Mouse (Mus musculus) thymus, postnatal 4 days (tissue): ENCODE measurements around the gene Trabd2b.

Source experiments
- DNase-seq: peaks from one replicate; pipeline ENCODE4 v3.0.0; 2021

Gene Trabd2b

GRCm38 (mm10) chr4:114611166-114611929 is 204.8 kb downstream of the Trabd2b start:
- DNase-seq = peak; percentile 40

- no peak for DNase-seq
These were observed 205.5 kb downstream of the Trabd2b start for GRCm38 (mm10) chr4:114612032-114612431.

GRCm38 (mm10) chr4:114612827-114613226 is 206.3 kb downstream of the Trabd2b start:
- no peak for DNase-seq

GRCm38 (mm10) chr4:114614086-114614485 is 207.6 kb downstream of the Trabd2b start:
- no peak for DNase-seq

- no peak for DNase-seq
These were observed 209.2 kb downstream of the Trabd2b start for GRCm38 (mm10) chr4:114615765-114616164.

GRCm38 (mm10) chr4:114622929-114623328 is 216.4 kb downstream of the Trabd2b start:
- no peak for DNase-seq

GRCm38 (mm10) chr4:114624114-114624910 is 217.8 kb downstream of the Trabd2b start:
- no peak for DNase-seq

- DNase-seq = no peak
These were observed 218.8 kb downstream of the Trabd2b start for GRCm38 (mm10) chr4:114625357-114625756.

- no peak for DNase-seq
These were observed 219.4 kb downstream of the Trabd2b start for GRCm38 (mm10) chr4:114625920-114626319.

- no peak for DNase-seq
These were observed 221.3 kb downstream of the Trabd2b start for GRCm38 (mm10) chr4:114627674-114628293.

GRCm38 (mm10) chr4:114635889-114636288 is 229.4 kb downstream of the Trabd2b start:
- DNase-seq = peak; percentile 58

- DNase-seq = no peak
These were observed 229.8 kb downstream of the Trabd2b start for GRCm38 (mm10) chr4:114636324-114636723.

- DNase-seq = peak; percentile 60
These were observed 230.6 kb downstream of the Trabd2b start for GRCm38 (mm10) chr4:114637120-114637519.

GRCm38 (mm10) chr4:114642469-114642868 is 235.9 kb downstream of the Trabd2b start:
- no peak for DNase-seq

GRCm38 (mm10) chr4:114643679-114644208 is 237.2 kb downstream of the Trabd2b start:
- no peak for DNase-seq

GRCm38 (mm10) chr4:114645341-114645740 is 238.8 kb downstream of the Trabd2b start:
- no peak for DNase-seq

- no peak for DNase-seq
These were observed 240.5 kb downstream of the Trabd2b start for GRCm38 (mm10) chr4:114646825-114647681.

- peak; percentile 84 for DNase-seq
These were observed 241.2 kb downstream of the Trabd2b start for GRCm38 (mm10) chr4:114647689-114648088.

- no peak for DNase-seq
These were observed 242.1 kb downstream of the Trabd2b start for GRCm38 (mm10) chr4:114648532-114649074.

GRCm38 (mm10) chr4:114650551-114650950 is 244.0 kb downstream of the Trabd2b start:
- no peak for DNase-seq

- DNase-seq = no peak
These were observed 244.5 kb downstream of the Trabd2b start for GRCm38 (mm10) chr4:114651007-114651406.

GRCm38 (mm10) chr4:114651606-114652005 is 245.1 kb downstream of the Trabd2b start:
- DNase-seq = no peak
